Mouse (Mus musculus) brown adipose tissue, adult 24 weeks (tissue): Measurements from ENCODE around the gene Tnfaip8l2. TPM values are rescaled to one million over a fixed set of nuclear protein-coding genes. Genes with fewer than 3 reads are reported as not detected.

ENCODE experiments used
- H3K27ac ChIP-seq: fragments of 200-500 bp; replicated peaks from 2 replicates; pipeline ENCODE4 v1.5.1; 2012; ENCODE audit warnings: low read depth, mild to moderate bottlenecking, low read length
- H3K4me1 ChIP-seq: fragments of 200-500 bp; 2 replicates; pipeline ENCODE4 v1.6.1; 2012; ENCODE audit warnings: low read length, mixed read lengths; ENCODE audit not compliant: control insufficient read depth, insufficient read depth, insufficient read length
- H3K4me3 ChIP-seq: fragments of 200-500 bp; 2 replicates; pipeline ENCODE4 v1.5.1; 2012; ENCODE audit warnings: low read depth, mild to moderate bottlenecking, low read length, moderate library complexity; ENCODE audit not compliant: insufficient read depth
- polyA plus RNA-seq: library from polyadenylated mRNA; stranded (reverse); fragments of >200 nt; gene quantifications from 2 replicates; pipeline ENCODE4 v1.2.4, GENCODE M21; 2012; ENCODE audit not compliant: missing spikeins, insufficient read depth, insufficient read length

Gene Tnfaip8l2
- polyA plus RNA-seq, 1 experiment, result 2.8 TPM

DNA sequence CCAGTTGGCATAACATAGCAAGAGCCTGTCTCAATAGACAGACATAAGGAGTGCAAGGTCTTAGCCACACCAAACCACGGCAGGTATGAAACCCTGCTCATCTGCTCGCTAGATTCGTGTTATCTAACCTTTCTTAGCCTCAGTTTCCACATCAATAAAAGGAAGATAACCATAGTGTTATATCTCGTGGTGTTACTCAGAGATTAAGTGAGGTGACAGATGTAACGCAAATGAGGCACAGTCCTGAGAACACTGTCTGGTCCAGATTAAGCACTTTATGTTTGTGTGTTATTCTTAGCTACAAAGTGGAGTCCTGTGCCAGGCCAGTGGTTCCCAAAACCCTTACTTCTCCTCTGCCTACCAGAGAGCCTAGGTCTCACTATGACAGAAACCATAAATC, 22.7 kb upstream of the Tnfaip8l2 start:
- peaks cover 4% of the 10 kb centered on the region; the same call in 1 of the 2 replicates for H3K4me1 ChIP-seq
- H3K27ac ChIP-seq, result no peak overlapping the region

DNA sequence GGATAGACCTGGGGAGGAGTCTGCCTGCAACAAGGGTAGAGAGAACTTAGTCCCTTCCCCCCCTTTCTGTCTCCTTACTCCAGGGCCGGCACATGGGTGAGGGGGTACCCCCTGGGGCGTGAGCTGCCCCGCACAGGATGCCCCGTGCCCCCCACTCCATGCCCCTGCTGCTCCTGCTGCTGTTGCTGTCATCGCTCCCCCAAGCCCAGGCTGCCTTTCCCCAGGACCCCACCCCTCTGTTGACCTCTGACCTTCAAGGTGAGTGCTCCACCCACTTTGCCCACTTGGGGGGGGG, 22.0 kb upstream of the Tnfaip8l2 start:
- Histone ChIP-seq H3K4me3 (no peak overlapping the region), H3K4me1 (peaks cover 4% of the 10 kb centered on the region; the same call in 1 of the 2 replicates), H3K27ac (no peak overlapping the region)

More for the DNA sequence above, 22.7 kb upstream of the Tnfaip8l2 start:
- no peak overlapping the region for H3K4me3 ChIP-seq

DNA sequence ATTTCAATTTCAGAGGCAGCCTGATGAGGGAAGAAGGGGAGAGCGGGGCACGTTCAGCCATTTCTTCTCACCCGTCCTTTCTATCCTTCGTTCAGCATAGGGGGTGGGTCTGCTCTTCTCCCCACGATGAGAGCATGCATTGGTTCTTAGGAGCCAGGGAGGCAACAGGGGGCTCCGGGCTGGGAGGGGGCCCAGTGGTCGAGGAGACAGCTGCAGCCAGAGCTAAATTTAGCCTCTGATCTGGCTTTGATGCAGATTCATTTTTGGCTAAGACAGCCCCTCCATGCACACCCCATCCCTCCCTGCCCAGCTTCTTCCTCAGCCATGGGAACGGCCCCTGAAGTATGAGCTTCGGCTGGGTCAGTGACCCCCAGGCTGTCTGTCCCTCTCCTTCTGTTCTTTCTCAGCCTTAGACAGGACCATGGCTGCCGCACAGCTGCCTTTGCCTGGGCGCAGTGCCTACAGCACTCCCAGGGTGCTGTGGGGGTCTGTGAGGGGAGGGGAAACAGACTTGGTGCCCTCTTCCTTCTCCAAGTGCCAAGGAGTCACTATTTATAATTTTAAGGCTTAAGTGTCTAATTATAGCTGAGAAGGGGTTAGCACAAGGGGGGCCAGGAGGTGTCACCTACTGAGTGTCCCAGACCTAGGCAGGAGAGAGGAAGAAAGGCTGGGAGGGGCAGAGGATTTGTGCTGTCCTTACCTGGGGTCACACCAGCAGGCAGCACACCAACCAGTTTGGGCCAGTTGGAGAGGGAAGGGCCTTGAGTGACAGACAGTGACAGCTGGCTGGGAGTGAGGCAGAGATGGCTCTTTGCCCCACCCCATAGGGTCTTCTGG, 21.5 kb upstream of the Tnfaip8l2 start:
- Histone ChIP-seq H3K27ac (no peak overlapping the region), H3K4me3 (no peak overlapping the region), H3K4me1 (peaks cover 4% of the 10 kb centered on the region; the same call in 1 of the 2 replicates)

DNA sequence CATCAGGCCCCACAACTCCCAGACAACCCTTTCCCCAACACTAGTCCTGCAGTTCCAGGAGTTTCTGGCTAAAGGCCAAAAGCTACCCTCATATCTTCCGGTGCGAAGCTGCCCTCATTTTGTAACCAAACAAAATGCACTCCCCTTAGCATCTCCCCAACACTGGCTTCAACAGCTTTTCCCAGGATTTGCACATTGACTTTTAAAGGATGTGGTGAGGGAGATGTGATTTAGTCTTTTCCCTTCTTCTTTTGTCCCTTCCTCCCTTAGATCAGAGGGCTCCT, 20.1 kb upstream of the Tnfaip8l2 start:
- no peak overlapping the region for H3K4me3 ChIP-seq
- peaks cover 4% of the 10 kb centered on the region; the same call in 1 of the 2 replicates for H3K4me1 ChIP-seq
- no peak overlapping the region for H3K27ac ChIP-seq

DNA sequence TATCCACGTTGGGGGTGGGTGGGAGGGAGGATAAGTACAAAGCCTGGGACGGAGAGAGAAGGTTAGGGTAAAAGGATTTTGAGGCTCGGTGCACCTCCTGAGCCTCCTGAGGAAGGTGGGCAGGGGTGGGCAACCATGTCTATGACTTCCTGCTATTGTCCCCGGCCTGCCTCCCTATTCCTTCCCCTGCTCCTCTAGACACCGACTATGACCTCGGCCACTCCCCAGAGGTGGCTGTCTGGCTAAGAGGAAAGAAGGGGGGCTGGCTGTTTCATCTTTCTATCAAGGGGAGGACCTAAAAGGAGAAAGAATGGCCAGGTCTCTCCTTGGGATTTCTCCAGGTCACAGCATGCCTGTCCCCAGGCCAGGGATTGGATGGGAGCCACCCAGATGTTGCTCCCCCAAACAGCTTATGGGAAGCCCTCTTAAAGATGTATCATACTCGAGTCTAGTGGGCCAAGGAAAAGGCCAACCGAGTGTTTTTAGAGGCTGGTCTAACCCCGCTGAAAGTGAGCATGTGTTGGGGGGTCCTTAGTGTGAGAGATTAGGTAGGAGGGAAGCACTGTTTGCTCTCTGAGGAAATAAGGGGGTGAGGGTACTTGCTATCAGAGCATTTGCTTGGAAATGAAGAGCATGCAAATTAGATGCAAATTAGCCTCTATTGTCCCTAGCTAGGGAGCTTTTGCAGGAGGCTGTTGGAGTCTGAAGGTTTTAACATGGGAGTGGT, 19.6 kb upstream of the Tnfaip8l2 start:
- Histone ChIP-seq H3K4me3 (peak overlapping the region; percentile 78), H3K27ac (no peak overlapping the region), H3K4me1 (peaks cover 4% of the 10 kb centered on the region; the same call in 1 of the 2 replicates)

DNA sequence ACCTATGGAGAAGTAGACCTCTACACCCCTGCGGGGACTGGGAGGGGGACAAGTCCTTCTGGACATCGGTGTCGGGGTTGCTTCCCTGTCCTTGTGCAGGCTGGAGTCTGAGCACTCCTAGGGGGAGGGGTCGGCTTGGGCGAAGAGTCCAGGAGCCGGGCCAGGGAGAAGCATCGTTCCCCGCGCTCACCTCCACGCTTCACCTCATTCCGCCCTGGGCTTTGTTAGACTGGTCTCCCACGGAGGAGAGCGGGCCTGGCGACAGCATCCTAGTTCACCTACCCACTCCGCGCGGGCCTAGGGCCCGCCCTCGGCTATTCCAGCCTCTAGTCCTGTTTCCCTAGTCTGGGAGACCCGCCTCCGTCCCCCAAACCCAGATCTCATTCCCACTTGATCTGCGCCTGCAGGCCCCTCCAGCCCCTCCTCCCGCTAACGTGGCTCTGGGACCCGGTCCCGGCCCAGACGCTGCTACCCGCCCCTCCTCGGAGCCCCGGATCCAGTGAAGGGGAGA, 18.9 kb upstream of the Tnfaip8l2 start:
- Histone ChIP-seq H3K27ac (no peak overlapping the region), H3K4me3 (peak overlapping the region; percentile 78), H3K4me1 (peaks cover 4% of the 10 kb centered on the region; the same call in 1 of the 2 replicates)

DNA sequence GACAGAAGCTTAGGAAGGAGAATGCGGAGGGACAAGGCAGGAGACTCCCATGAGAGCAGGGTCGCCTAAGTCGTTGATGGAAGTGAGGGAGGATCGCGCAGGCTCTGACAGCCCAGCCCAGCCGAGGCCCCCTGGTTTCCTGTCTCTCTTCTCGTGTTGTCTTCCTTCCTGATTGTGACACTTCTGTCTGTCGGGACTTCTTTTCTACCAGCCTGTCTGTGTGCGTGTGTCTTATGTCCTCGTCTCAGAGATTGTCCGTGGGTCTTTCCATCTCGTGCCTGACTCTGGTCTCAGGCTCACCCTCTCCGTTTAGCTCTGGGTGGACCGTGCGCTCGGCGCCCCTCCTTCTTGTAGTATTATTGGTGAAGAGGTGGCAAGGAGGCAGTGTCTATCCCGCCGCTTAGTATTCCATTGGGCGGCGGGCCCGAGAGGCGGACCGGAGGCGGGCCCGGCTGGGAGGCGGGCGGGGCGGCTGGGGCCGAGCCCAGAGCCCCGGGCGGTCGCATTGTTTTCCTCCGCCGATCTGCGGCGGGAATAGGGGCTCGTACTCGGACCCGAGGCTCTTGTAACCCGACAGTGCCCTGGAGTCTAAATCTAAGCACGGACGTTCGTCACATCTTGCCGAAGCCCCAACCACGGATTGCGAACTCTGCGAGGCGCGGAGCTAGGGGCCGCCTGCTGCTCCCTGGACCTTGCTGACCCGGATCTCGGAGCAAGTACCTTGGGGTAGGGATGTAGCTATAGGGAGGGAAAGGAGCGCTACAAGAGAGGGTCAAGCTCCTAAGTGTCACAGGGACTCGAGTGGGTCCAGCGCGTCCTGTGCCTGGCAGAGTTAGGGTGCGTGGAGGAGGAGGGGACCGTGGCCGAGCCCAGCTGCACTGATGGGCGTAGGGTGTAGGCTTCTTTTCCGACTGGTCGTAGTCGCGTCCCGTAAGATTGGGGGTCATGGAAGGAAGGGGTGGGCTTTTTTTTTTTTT, 18.1 kb upstream of the Tnfaip8l2 start, which contains the start of gene Sema6c:
Sema6c (plus strand) TSS at position 471 of the 977 bp plus-strand sequence.
- Histone ChIP-seq H3K4me1 (peaks cover 4% of the 10 kb centered on the region; the same call in 1 of the 2 replicates), H3K27ac (no peak within 1 kb of the TSS), H3K4me3 (peak within 1 kb of the TSS; percentile 78)

DNA sequence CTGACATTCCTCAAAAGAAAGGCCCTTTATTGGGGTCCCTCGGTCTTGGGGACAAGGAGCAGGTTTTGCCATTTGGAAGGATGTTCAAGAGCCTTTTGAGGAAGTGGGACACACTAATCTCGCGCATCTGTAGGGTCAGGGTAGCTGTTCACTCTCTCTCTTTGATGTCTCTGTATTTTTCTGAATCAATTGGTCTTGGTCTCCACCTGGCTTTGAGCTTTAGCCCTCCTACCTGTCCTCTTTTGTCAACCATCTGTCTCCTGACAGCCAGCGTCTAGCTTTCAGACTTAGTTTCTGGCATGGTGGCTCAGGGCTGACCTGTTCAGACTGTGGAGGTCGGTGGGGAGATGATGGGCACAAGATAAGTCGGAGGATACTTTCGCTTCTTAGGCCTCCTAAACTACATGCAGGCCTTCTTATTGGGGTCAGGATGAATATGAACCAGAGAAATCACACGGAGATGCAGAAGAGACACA, 17.4 kb upstream of the Tnfaip8l2 start:
- peak overlapping the region; percentile 62 for H3K4me3 ChIP-seq
- H3K27ac ChIP-seq, result no peak overlapping the region
- H3K4me1 ChIP-seq, result peaks cover 4% of the 10 kb centered on the region; the same call in 1 of the 2 replicates

DNA sequence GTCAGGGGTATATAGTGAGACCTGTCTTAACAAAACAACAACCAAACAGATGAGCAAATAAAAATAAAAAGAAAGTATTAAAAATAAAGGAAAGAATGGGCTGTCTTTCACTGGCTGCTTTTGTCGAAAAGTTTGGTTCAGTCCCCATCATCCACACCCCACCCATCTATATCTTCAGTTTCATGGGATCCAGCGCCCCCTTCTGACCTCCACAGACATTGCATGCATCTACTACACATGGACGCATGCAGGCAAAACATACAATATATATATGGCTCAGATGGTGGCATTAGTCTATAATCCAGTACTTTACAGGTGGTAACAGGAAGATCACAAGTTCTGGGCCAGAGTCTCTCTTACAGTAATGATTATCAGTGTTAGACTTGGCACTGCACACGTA, 11.7 kb upstream of the Tnfaip8l2 start:
- no peak overlapping the region for H3K4me3 ChIP-seq
- no peak overlapping the region for H3K27ac ChIP-seq
- H3K4me1 ChIP-seq, result no peaks in the 10 kb centered on the region

DNA sequence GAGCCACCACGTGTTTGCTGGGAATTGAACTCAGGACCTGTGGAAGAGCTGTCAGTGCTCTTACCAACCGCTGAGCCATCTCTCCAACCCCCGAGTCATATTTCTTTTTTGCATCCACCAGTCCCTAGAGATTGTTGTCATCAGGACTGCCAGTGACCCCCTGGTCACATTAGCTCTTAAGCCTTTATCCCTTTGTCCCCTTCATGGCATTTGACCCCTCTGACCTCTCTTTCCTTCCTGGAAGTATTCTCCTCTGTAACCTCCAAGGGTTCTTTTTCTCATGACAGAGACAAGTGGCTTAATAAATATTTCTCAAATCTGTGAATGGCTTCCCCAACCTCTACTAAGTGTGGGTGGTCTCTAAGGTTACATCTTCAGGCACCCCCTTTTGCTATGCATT, 5.8 kb upstream of the Tnfaip8l2 start:
- H3K4me3 ChIP-seq, result no peak overlapping the region
- H3K4me1 ChIP-seq, result no peaks in the 10 kb centered on the region
- H3K27ac ChIP-seq, result no peak overlapping the region

DNA sequence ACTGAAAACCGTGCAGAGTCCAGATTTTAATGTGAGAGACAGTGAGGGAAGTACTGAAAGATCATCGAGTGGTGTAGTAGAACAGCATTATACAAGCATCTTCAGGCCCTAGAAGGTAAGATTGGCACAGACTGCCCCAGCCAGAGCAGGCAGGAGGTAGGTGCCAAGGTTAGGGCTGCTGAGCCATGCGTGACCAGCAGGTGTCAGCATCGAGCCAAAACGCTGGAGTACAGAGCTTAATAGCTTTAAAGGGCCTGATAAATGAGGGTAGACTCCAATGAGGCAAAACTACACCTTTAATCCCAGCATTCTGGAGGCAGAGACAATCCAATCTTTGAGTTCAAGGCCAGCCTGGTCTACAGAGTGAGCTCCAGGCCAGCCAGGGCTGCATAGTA, 454 bp upstream of the Tnfaip8l2 start:
- no peak overlapping the region for H3K4me3 ChIP-seq
- H3K27ac ChIP-seq, result no peak overlapping the region
- no peaks in the 10 kb centered on the region for H3K4me1 ChIP-seq

DNA sequence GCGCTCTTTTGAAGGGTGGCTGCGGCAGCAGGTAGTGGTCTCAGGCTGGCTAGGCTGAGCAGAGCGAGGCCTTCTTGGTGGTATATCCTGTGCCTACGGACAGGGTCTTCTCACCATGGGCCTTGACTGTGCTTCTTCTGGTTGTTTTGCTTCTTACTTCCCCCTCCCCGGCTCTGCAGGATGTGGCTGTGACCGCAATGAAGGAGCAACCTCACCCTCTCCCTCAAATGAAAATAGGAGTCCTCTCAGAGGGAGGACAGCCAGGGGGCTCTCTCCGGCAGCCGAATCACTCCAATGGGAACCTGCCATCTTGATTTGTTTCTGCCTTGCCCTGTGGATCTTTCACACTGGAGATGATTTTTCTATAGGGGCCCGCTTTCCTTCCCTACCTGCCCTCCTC, 686 bp downstream of the Tnfaip8l2 start:
- H3K4me3 ChIP-seq, result peak overlapping the region; percentile 44
- peak overlapping the region; percentile 68 for H3K27ac ChIP-seq
- no peaks in the 10 kb centered on the region for H3K4me1 ChIP-seq

DNA sequence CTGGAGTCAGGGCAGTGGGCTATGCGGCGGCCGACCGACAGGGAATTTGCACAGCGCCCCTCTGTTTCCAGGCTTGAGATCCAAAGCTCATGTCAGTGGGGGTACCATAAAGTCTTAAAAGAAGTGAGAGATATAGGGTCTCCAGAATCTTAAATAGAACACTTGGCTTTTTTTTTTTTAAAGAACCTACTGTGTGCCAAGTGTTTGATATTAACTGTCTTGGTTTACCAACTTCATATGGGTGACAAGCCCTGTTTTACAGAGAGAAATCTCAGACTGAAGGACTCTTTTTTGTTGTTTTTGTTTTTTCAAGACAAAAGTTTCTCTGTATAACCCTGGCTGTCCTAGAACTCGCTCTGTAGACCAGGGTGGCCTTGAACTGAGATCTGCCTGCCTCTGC, 1.4 kb downstream of the Tnfaip8l2 start:
- peak overlapping the region; percentile 68 for H3K27ac ChIP-seq
- peak overlapping the region; percentile 44 for H3K4me3 ChIP-seq
- no peaks in the 10 kb centered on the region for H3K4me1 ChIP-seq

DNA sequence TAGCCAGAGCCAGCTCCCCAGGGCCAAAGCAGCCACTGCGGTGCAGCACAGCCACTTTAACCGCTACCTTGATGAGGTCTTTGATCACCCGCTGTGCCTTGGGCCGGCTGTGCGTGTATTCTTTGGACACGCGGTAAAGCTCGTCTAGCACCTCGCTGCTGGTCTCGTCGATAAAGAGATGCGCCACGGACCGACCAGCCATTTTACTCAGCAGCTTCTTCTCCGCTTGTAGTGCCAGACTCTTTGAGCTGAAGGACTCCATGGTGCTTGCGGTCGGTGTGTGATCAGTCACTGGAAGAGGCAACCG, 1.9 kb downstream of the Tnfaip8l2 start:
- Histone ChIP-seq H3K4me3 (peak overlapping the region; percentile 12; the same call in 1 of the 2 replicates), H3K4me1 (no peaks in the 10 kb centered on the region), H3K27ac (peak overlapping the region; percentile 31)
